Mouse (Mus musculus): ENCODE measurements around the gene Lrrk1. TPM values are rescaled to one million over a fixed set of nuclear protein-coding genes. Genes with fewer than 3 reads are reported as not detected.

Lrrk1 gene
- polyA plus RNA-seq, 1 experiment from 2014 or later: 19.5 TPM

- WGBS: 78% methylated on average over 4 of the region's 4 CpGs
- no peak overlapping the region for H3K9ac ChIP-seq (ENCODE audit: low read length)
Measured at GRCm38 (mm10) chr7:66351074-66351473, 37.1 kb downstream of the Lrrk1 start.

GRCm38 (mm10) chr7:66349670-66350069 is 38.5 kb downstream of the Lrrk1 start:
- no peak for ATAC-seq (ENCODE audit: insufficient read depth, low FRiP score)
- H3K36me3 ChIP-seq (ENCODE audit: control insufficient read depth, insufficient read depth, low read length): no peaks in the 10 kb centered on the region
- H3K9ac ChIP-seq (ENCODE audit: low read length): no peak overlapping the region
- no peaks in the 10 kb centered on the region for H3K27me3 ChIP-seq (ENCODE audit: control insufficient read depth, insufficient read depth, low read length)
- no peak overlapping the region for H3K4me2 ChIP-seq (ENCODE audit: low read depth, low read length)
- WGBS: 38% methylated on average over 11 of the region's 11 CpGs
- no peak overlapping the region for H3K4me3 ChIP-seq (replicated peaks; ENCODE audit: low read length)
- H3K9me3 ChIP-seq (replicated peaks; ENCODE audit: control insufficient read depth, low read length): no peaks in the 10 kb centered on the region
- H3K4me1 ChIP-seq (ENCODE audit: control insufficient read depth, insufficient read depth, low read length): peaks cover 11% of the 10 kb centered on the region
- H3K27ac ChIP-seq (ENCODE audit: low read length): no peak overlapping the region

More at GRCm38 (mm10) chr7:66351074-66351473, 37.1 kb downstream of the Lrrk1 start:
- Histone ChIP-seq H3K4me2 (ENCODE audit: low read depth, low read length) (no peak overlapping the region), H3K4me1 (ENCODE audit: control insufficient read depth, insufficient read depth, low read length) (peaks cover 11% of the 10 kb centered on the region), H3K36me3 (ENCODE audit: control insufficient read depth, insufficient read depth, low read length) (no peaks in the 10 kb centered on the region), H3K27me3 (ENCODE audit: control insufficient read depth, insufficient read depth, low read length) (no peaks in the 10 kb centered on the region), H3K4me3 (replicated peaks; ENCODE audit: low read length) (no peak overlapping the region), H3K27ac (ENCODE audit: low read length) (no peak overlapping the region), H3K9me3 (replicated peaks; ENCODE audit: control insufficient read depth, low read length) (no peaks in the 10 kb centered on the region)
- no peak for ATAC-seq (ENCODE audit: insufficient read depth, low FRiP score)

GRCm38 (mm10) chr7:66348588-66348987 is 39.6 kb downstream of the Lrrk1 start:
- H3K4me2 ChIP-seq (ENCODE audit: low read depth, low read length): no peak overlapping the region
- H3K27ac ChIP-seq (ENCODE audit: low read length): no peak overlapping the region
- H3K4me3 ChIP-seq (replicated peaks; ENCODE audit: low read length): no peak overlapping the region
- ATAC-seq (ENCODE audit: insufficient read depth, low FRiP score): no peak
- H3K36me3 ChIP-seq (ENCODE audit: control insufficient read depth, insufficient read depth, low read length): no peaks in the 10 kb centered on the region
- H3K9me3 ChIP-seq (replicated peaks; ENCODE audit: control insufficient read depth, low read length): no peaks in the 10 kb centered on the region
- WGBS: 83% methylated on average over 10 of the region's 10 CpGs
- no peak overlapping the region for H3K9ac ChIP-seq (ENCODE audit: low read length)
- H3K4me1 ChIP-seq (ENCODE audit: control insufficient read depth, insufficient read depth, low read length): peaks cover 11% of the 10 kb centered on the region
- H3K27me3 ChIP-seq (ENCODE audit: control insufficient read depth, insufficient read depth, low read length): no peaks in the 10 kb centered on the region

GRCm38 (mm10) chr7:66346959-66347663 is 41.0 kb downstream of the Lrrk1 start:
- WGBS: 37% methylated on average over 9 of the region's 9 CpGs
- H3K4me2 ChIP-seq (ENCODE audit: low read depth, low read length): no peak overlapping the region
- H3K9ac ChIP-seq (ENCODE audit: low read length): no peak overlapping the region
- no peaks in the 10 kb centered on the region for H3K36me3 ChIP-seq (ENCODE audit: control insufficient read depth, insufficient read depth, low read length)
- no peaks in the 10 kb centered on the region for H3K9me3 ChIP-seq (replicated peaks; ENCODE audit: control insufficient read depth, low read length)
- H3K4me3 ChIP-seq (replicated peaks; ENCODE audit: low read length): no peak overlapping the region
- H3K4me1 ChIP-seq (ENCODE audit: control insufficient read depth, insufficient read depth, low read length): peaks cover 11% of the 10 kb centered on the region
- peak; percentile 50; the same call in 1 of the 2 replicates for ATAC-seq (ENCODE audit: insufficient read depth, low FRiP score)
- H3K27ac ChIP-seq (ENCODE audit: low read length): no peak overlapping the region
- no peaks in the 10 kb centered on the region for H3K27me3 ChIP-seq (ENCODE audit: control insufficient read depth, insufficient read depth, low read length)

GRCm38 (mm10) chr7:66343307-66343706 is 44.8 kb downstream of the Lrrk1 start:
- H3K4me2 ChIP-seq (ENCODE audit: low read depth, low read length): no peak overlapping the region
- H3K9ac ChIP-seq (ENCODE audit: low read length): 0 out of 2 replicates have a peak overlapping the region, but pooled peaks have one; percentile 2
- no peak overlapping the region for H3K4me3 ChIP-seq (replicated peaks; ENCODE audit: low read length)
- peaks cover 19% of the 10 kb centered on the region for H3K4me1 ChIP-seq (ENCODE audit: control insufficient read depth, insufficient read depth, low read length)
- ATAC-seq (ENCODE audit: insufficient read depth, low FRiP score): no peak
- peaks cover 2% of the 10 kb centered on the region; the same call in 1 of the 2 replicates for H3K36me3 ChIP-seq (ENCODE audit: control insufficient read depth, insufficient read depth, low read length)
- H3K9me3 ChIP-seq (replicated peaks; ENCODE audit: control insufficient read depth, low read length): no peaks in the 10 kb centered on the region
- WGBS: 69% methylated on average over 5 of the region's 5 CpGs
- H3K27me3 ChIP-seq (ENCODE audit: control insufficient read depth, insufficient read depth, low read length): no peaks in the 10 kb centered on the region
- no peak overlapping the region; the same call in 1 of the 2 replicates for H3K27ac ChIP-seq (ENCODE audit: low read length)

GRCm38 (mm10) chr7:66342831-66343230 is 45.3 kb downstream of the Lrrk1 start:
- Histone ChIP-seq H3K9ac (ENCODE audit: low read length) (no peak overlapping the region), H3K4me1 (ENCODE audit: control insufficient read depth, insufficient read depth, low read length) (peaks cover 19% of the 10 kb centered on the region), H3K9me3 (replicated peaks; ENCODE audit: control insufficient read depth, low read length) (no peaks in the 10 kb centered on the region), H3K4me2 (ENCODE audit: low read depth, low read length) (no peak overlapping the region), H3K27me3 (ENCODE audit: control insufficient read depth, insufficient read depth, low read length) (no peaks in the 10 kb centered on the region), H3K27ac (ENCODE audit: low read length) (no peak overlapping the region; the same call in 1 of the 2 replicates), H3K4me3 (replicated peaks; ENCODE audit: low read length) (no peak overlapping the region), H3K36me3 (ENCODE audit: control insufficient read depth, insufficient read depth, low read length) (peaks cover 2% of the 10 kb centered on the region; the same call in 1 of the 2 replicates)
- 77% methylated on average over 6 of the region's 6 CpGs for WGBS
- no peak for ATAC-seq (ENCODE audit: insufficient read depth, low FRiP score)

- Histone ChIP-seq H3K27ac (ENCODE audit: low read length) (no peak overlapping the region), H3K4me1 (ENCODE audit: control insufficient read depth, insufficient read depth, low read length) (peaks cover 17% of the 10 kb centered on the region), H3K9ac (ENCODE audit: low read length) (no peak overlapping the region), H3K9me3 (replicated peaks; ENCODE audit: control insufficient read depth, low read length) (no peaks in the 10 kb centered on the region), H3K4me3 (replicated peaks; ENCODE audit: low read length) (no peak overlapping the region), H3K4me2 (ENCODE audit: low read depth, low read length) (no peak overlapping the region), H3K36me3 (ENCODE audit: control insufficient read depth, insufficient read depth, low read length) (peaks cover 2% of the 10 kb centered on the region; the same call in 1 of the 2 replicates), H3K27me3 (ENCODE audit: control insufficient read depth, insufficient read depth, low read length) (no peaks in the 10 kb centered on the region)
- WGBS: 50% methylated on average over 4 of the region's 4 CpGs
- no peak for ATAC-seq (ENCODE audit: insufficient read depth, low FRiP score)
Measured at GRCm38 (mm10) chr7:66342323-66342722, 45.8 kb downstream of the Lrrk1 start.

- ATAC-seq (ENCODE audit: insufficient read depth, low FRiP score): peak; percentile 26; the same call in 1 of the 2 replicates
- peak overlapping the region; percentile 6; the same call in 1 of the 2 replicates for H3K4me2 ChIP-seq (ENCODE audit: low read depth, low read length)
Measured at GRCm38 (mm10) chr7:66340044-66340443, 48.1 kb downstream of the Lrrk1 start.

GRCm38 (mm10) chr7:66339625-66340024 is 48.5 kb downstream of the Lrrk1 start:
- H3K27me3 ChIP-seq (ENCODE audit: control insufficient read depth, insufficient read depth, low read length): no peaks in the 10 kb centered on the region

More at GRCm38 (mm10) chr7:66340044-66340443, 48.1 kb downstream of the Lrrk1 start:
- Histone ChIP-seq H3K9me3 (replicated peaks; ENCODE audit: control insufficient read depth, low read length) (no peaks in the 10 kb centered on the region), H3K9ac (ENCODE audit: low read length) (no peak overlapping the region; the same call in 1 of the 2 replicates), H3K27ac (ENCODE audit: low read length) (peak overlapping the region; percentile 66), H3K36me3 (ENCODE audit: control insufficient read depth, insufficient read depth, low read length) (peaks cover 2% of the 10 kb centered on the region; the same call in 1 of the 2 replicates), H3K4me3 (replicated peaks; ENCODE audit: low read length) (no peak overlapping the region), H3K4me1 (ENCODE audit: control insufficient read depth, insufficient read depth, low read length) (peaks cover 11% of the 10 kb centered on the region), H3K27me3 (ENCODE audit: control insufficient read depth, insufficient read depth, low read length) (no peaks in the 10 kb centered on the region)
- WGBS: 18% methylated on average over 3 of the region's 3 CpGs

More at GRCm38 (mm10) chr7:66339625-66340024, 48.5 kb downstream of the Lrrk1 start:
- H3K9me3 ChIP-seq (replicated peaks; ENCODE audit: control insufficient read depth, low read length): no peaks in the 10 kb centered on the region
- peaks cover 11% of the 10 kb centered on the region for H3K4me1 ChIP-seq (ENCODE audit: control insufficient read depth, insufficient read depth, low read length)
- ATAC-seq (ENCODE audit: insufficient read depth, low FRiP score): peak; percentile 48; the same call in 1 of the 2 replicates
- peak overlapping the region; percentile 66 for H3K27ac ChIP-seq (ENCODE audit: low read length)
- peak overlapping the region; percentile 6; the same call in 1 of the 2 replicates for H3K4me2 ChIP-seq (ENCODE audit: low read depth, low read length)
- no peak overlapping the region; the same call in 1 of the 2 replicates for H3K9ac ChIP-seq (ENCODE audit: low read length)
- WGBS: 7% methylated on average over 5 of the region's 5 CpGs
- no peak overlapping the region for H3K4me3 ChIP-seq (replicated peaks; ENCODE audit: low read length)
- H3K36me3 ChIP-seq (ENCODE audit: control insufficient read depth, insufficient read depth, low read length): peaks cover 2% of the 10 kb centered on the region; the same call in 1 of the 2 replicates
